Mouse (Mus musculus): ENCODE measurements at regions not wholly inside any gene's neighbourhood (a gene's known extent, or its start where the extent isn't known, plus 50 kb on each side); places are given as distances from the start of the nearest gene placed in this dataset.
A peak's percentile ranks its signal among the peaks of the same experiment; 100 is the strongest.

- Histone ChIP-seq H3K4me2 (no peak overlapping the region), H3K4me1 (no peaks in the 10 kb centered on the region), H3K9ac (no peak overlapping the region), H3K36me3 (no peaks in the 10 kb centered on the region), H3K9me3 (no peaks in the 10 kb centered on the region), H3K27ac (no peak overlapping the region), H3K4me3 (no peak overlapping the region), H3K27me3 (no peaks in the 10 kb centered on the region)
- no peak for ATAC-seq (ENCODE audit: insufficient number of reproducible peaks, insufficient read depth, low FRiP score, low TSS enrichment, low read depth)
- WGBS: 69% methylated on average over 1 of the region's 1 CpGs
Observed at GRCm38 (mm10) chr12:17601245-17602023, 56.8 kb downstream of the Odc1 start.

- Histone ChIP-seq H3K9ac (no peak overlapping the region), H3K27ac (no peak overlapping the region), H3K9me3 (no peaks in the 10 kb centered on the region), H3K4me1 (no peaks in the 10 kb centered on the region), H3K36me3 (no peaks in the 10 kb centered on the region), H3K4me3 (no peak overlapping the region), H3K4me2 (no peak overlapping the region), H3K27me3 (no peaks in the 10 kb centered on the region)
- WGBS: 91% methylated on average over 2 of the region's 2 CpGs
- ATAC-seq (ENCODE audit: insufficient number of reproducible peaks, insufficient read depth, low FRiP score, low TSS enrichment, low read depth): no peak
Observed at GRCm38 (mm10) chr12:17603576-17603975, 59.0 kb downstream of the Odc1 start.

- Histone ChIP-seq H3K9me3 (no peaks in the 10 kb centered on the region), H3K4me1 (no peaks in the 10 kb centered on the region), H3K9ac (no peak overlapping the region), H3K27ac (no peak overlapping the region), H3K4me3 (no peak overlapping the region), H3K36me3 (no peaks in the 10 kb centered on the region), H3K4me2 (no peak overlapping the region), H3K27me3 (no peaks in the 10 kb centered on the region)
- 66% methylated on average over 1 of the region's 1 CpGs for WGBS
- no peak for ATAC-seq (ENCODE audit: insufficient number of reproducible peaks, insufficient read depth, low FRiP score, low TSS enrichment, low read depth)
Observed at GRCm38 (mm10) chr12:17610384-17610783, 65.8 kb downstream of the Odc1 start.

GRCm38 (mm10) chr12:17611988-17612387, 67.4 kb downstream of the Odc1 start:
- Histone ChIP-seq H3K9me3 (no peaks in the 10 kb centered on the region), H3K27ac (no peak overlapping the region), H3K27me3 (no peaks in the 10 kb centered on the region), H3K4me3 (no peak overlapping the region), H3K4me2 (no peak overlapping the region), H3K4me1 (no peaks in the 10 kb centered on the region), H3K9ac (no peak overlapping the region), H3K36me3 (no peaks in the 10 kb centered on the region)
- ATAC-seq (ENCODE audit: insufficient number of reproducible peaks, insufficient read depth, low FRiP score, low TSS enrichment, low read depth): no peak
- WGBS: 85% methylated on average over 3 of the region's 3 CpGs

- no peaks in the 10 kb centered on the region for H3K27me3 ChIP-seq
- H3K9me3 ChIP-seq: no peaks in the 10 kb centered on the region
- H3K27ac ChIP-seq: no peak overlapping the region
- no peak overlapping the region for H3K9ac ChIP-seq
- WGBS: 34% methylated on average over 2 of the region's 2 CpGs
- H3K4me3 ChIP-seq: no peak overlapping the region
- H3K36me3 ChIP-seq: no peaks in the 10 kb centered on the region
- H3K4me2 ChIP-seq: no peak overlapping the region
- peaks cover 7% of the 10 kb centered on the region for H3K4me1 ChIP-seq
- ATAC-seq (ENCODE audit: insufficient number of reproducible peaks, insufficient read depth, low FRiP score, low TSS enrichment, low read depth): no peak
Observed at GRCm38 (mm10) chr12:17618300-17618699, 72.4 kb upstream of the Hpcal1 start.

- no peak overlapping the region for H3K4me2 ChIP-seq
- WGBS: 59% methylated on average over 6 of the region's 6 CpGs
- H3K27me3 ChIP-seq: no peaks in the 10 kb centered on the region
- H3K9me3 ChIP-seq: no peaks in the 10 kb centered on the region
- no peak overlapping the region for H3K4me3 ChIP-seq
- no peaks in the 10 kb centered on the region for H3K36me3 ChIP-seq
- peaks cover 7% of the 10 kb centered on the region for H3K4me1 ChIP-seq
- no peak for ATAC-seq (ENCODE audit: insufficient number of reproducible peaks, insufficient read depth, low FRiP score, low TSS enrichment, low read depth)
- no peak overlapping the region for H3K27ac ChIP-seq
- no peak overlapping the region for H3K9ac ChIP-seq
Observed at GRCm38 (mm10) chr12:17620226-17620625, 70.4 kb upstream of the Hpcal1 start.

GRCm38 (mm10) chr12:17621487-17621888, 69.2 kb upstream of the Hpcal1 start:
- ATAC-seq (ENCODE audit: insufficient number of reproducible peaks, insufficient read depth, low FRiP score, low TSS enrichment, low read depth): no peak
- Histone ChIP-seq H3K27me3 (no peaks in the 10 kb centered on the region), H3K4me1 (peaks cover 7% of the 10 kb centered on the region), H3K9ac (no peak overlapping the region), H3K4me3 (no peak overlapping the region), H3K9me3 (no peaks in the 10 kb centered on the region), H3K36me3 (no peaks in the 10 kb centered on the region), H3K27ac (peak overlapping the region; percentile 57; the same call in 1 of the 2 replicates), H3K4me2 (no peak overlapping the region)
- 37% methylated on average over 6 of the region's 6 CpGs for WGBS

- Histone ChIP-seq H3K27ac (no peak overlapping the region), H3K36me3 (no peaks in the 10 kb centered on the region), H3K4me3 (no peak overlapping the region), H3K9me3 (no peaks in the 10 kb centered on the region), H3K4me2 (no peak overlapping the region), H3K4me1 (peaks cover 7% of the 10 kb centered on the region), H3K27me3 (no peaks in the 10 kb centered on the region), H3K9ac (no peak overlapping the region)
- no peak for ATAC-seq (ENCODE audit: insufficient number of reproducible peaks, insufficient read depth, low FRiP score, low TSS enrichment, low read depth)
- WGBS: 29% methylated on average over 8 of the region's 8 CpGs
Observed at GRCm38 (mm10) chr12:17622509-17623005, 68.1 kb upstream of the Hpcal1 start.

GRCm38 (mm10) chr12:17626043-17626442, 64.6 kb upstream of the Hpcal1 start:
- ATAC-seq (ENCODE audit: insufficient number of reproducible peaks, insufficient read depth, low FRiP score, low TSS enrichment, low read depth): no peak
- H3K9me3 ChIP-seq: no peaks in the 10 kb centered on the region
- no peak overlapping the region for H3K9ac ChIP-seq
- 40% methylated on average over 3 of the region's 3 CpGs for WGBS
- H3K4me2 ChIP-seq: no peak overlapping the region
- H3K27me3 ChIP-seq: no peaks in the 10 kb centered on the region
- no peak overlapping the region for H3K27ac ChIP-seq
- no peaks in the 10 kb centered on the region for H3K36me3 ChIP-seq
- peaks cover 7% of the 10 kb centered on the region for H3K4me1 ChIP-seq
- no peak overlapping the region for H3K4me3 ChIP-seq

GRCm38 (mm10) chr12:17631161-17631560, 59.5 kb upstream of the Hpcal1 start:
- ATAC-seq (ENCODE audit: insufficient number of reproducible peaks, insufficient read depth, low FRiP score, low TSS enrichment, low read depth): no peak
- 86% methylated on average over 2 of the region's 2 CpGs for WGBS

GRCm38 (mm10) chr12:17636146-17636545, 54.5 kb upstream of the Hpcal1 start:
- 78% methylated on average over 8 of the region's 8 CpGs for WGBS
- ATAC-seq (ENCODE audit: insufficient number of reproducible peaks, insufficient read depth, low FRiP score, low TSS enrichment, low read depth): no peak

More at GRCm38 (mm10) chr12:17631161-17631560, 59.5 kb upstream of the Hpcal1 start:
- H3K4me1 ChIP-seq: no peaks in the 10 kb centered on the region
- H3K4me2 ChIP-seq: no peak overlapping the region
- no peaks in the 10 kb centered on the region for H3K27me3 ChIP-seq
- H3K9ac ChIP-seq: no peak overlapping the region
- no peak overlapping the region for H3K4me3 ChIP-seq
- peaks cover 8% of the 10 kb centered on the region; the same call in 1 of the 2 replicates for H3K9me3 ChIP-seq
- H3K36me3 ChIP-seq: no peaks in the 10 kb centered on the region
- no peak overlapping the region for H3K27ac ChIP-seq

GRCm38 (mm10) chr12:17636590-17636989, 54.1 kb upstream of the Hpcal1 start:
- H3K4me2 ChIP-seq: no peak overlapping the region
- H3K27me3 ChIP-seq: no peaks in the 10 kb centered on the region
- peaks cover 8% of the 10 kb centered on the region; the same call in 1 of the 2 replicates for H3K9me3 ChIP-seq
- WGBS: 85% methylated on average over 6 of the region's 6 CpGs
- H3K27ac ChIP-seq: no peak overlapping the region
- ATAC-seq (ENCODE audit: insufficient number of reproducible peaks, insufficient read depth, low FRiP score, low TSS enrichment, low read depth): no peak
- H3K36me3 ChIP-seq: no peaks in the 10 kb centered on the region
- no peak overlapping the region for H3K4me3 ChIP-seq
- H3K4me1 ChIP-seq: no peaks in the 10 kb centered on the region
- no peak overlapping the region for H3K9ac ChIP-seq

More at GRCm38 (mm10) chr12:17636146-17636545, 54.5 kb upstream of the Hpcal1 start:
- no peak overlapping the region for H3K4me2 ChIP-seq
- H3K4me1 ChIP-seq: no peaks in the 10 kb centered on the region
- no peak overlapping the region for H3K4me3 ChIP-seq
- H3K9me3 ChIP-seq: peaks cover 8% of the 10 kb centered on the region; the same call in 1 of the 2 replicates
- H3K27me3 ChIP-seq: no peaks in the 10 kb centered on the region
- H3K36me3 ChIP-seq: no peaks in the 10 kb centered on the region
- H3K9ac ChIP-seq: no peak overlapping the region
- no peak overlapping the region for H3K27ac ChIP-seq

Measured in embryonic facial prominence, embryonic 13.5 days (tissue).